Mouse (Mus musculus): ENCODE data around the gene Slc25a39.
A peak's percentile ranks its signal among the peaks of the same experiment; 100 is the strongest.
"Not testable (repeated sequence)": the region's sequence is repeated elsewhere in the genome, so short reads cannot be mapped to it uniquely, and the experiment has no call there.

Gene Slc25a39

DNA sequence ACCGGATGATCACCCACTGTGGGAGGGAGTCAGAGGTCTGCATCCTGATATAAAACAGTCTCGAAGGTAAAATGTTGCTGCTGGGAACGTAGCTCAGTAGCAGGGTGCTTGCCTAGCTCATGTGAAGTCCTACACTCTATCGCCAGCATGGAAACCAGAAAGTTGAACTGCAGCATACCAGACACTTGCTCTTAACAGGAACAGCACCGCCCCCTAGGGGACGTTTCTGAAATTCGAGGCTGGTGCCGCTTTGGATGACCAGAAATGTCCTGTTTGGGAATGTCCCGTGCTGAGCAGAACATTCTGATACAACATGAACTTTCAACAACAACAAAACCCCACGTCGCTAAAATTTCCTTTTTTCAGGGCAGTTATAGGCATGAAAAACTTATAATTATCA lies 4.0 kb upstream of the Slc25a39 start:
- no peak for DNase-seq (ENCODE audit: low read depth, low spot score)

DNA sequence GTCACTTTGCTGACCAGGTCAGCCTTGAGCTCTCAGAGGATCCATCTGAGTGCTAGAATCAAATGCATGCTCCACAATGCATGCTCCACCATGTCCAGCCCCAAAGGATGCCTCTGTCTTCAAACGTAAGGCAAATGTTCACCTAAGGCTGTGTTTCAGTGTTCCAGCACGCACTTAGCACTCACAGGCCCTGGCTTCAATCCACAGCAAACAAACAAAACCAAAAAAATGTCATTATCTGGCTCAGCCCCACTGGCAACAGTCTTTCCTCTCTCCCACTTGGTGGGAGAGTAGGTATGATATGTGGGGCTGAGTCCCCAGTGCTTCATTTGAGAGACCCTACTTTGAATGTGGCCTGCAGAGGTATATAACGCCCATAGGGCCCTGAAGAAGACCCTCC lies 3.3 kb upstream of the Slc25a39 start:
- DNase-seq (ENCODE audit: low read depth, low spot score), result no peak

DNA sequence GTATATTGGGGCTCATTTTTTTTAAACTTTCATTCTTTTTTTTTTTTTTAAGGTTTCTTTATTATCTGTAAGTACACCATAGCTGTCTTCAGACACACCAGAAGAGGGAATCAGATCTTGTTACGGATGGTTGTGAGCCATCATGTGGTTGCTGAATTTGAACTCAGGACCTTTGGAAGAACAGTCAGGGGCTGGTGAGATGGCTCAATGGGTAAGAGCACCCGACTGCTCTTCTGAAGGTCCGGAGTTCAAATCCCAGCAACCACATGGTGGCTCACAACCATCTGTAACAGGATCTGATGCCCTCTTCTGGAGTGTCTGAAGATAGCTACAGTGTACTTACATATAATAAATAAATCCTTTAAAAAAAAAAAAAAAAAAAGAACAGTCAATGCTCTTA lies 2.6 kb upstream of the Slc25a39 start:
- not testable (repeated sequence) for DNase-seq (ENCODE audit: low read depth, low spot score)

DNA sequence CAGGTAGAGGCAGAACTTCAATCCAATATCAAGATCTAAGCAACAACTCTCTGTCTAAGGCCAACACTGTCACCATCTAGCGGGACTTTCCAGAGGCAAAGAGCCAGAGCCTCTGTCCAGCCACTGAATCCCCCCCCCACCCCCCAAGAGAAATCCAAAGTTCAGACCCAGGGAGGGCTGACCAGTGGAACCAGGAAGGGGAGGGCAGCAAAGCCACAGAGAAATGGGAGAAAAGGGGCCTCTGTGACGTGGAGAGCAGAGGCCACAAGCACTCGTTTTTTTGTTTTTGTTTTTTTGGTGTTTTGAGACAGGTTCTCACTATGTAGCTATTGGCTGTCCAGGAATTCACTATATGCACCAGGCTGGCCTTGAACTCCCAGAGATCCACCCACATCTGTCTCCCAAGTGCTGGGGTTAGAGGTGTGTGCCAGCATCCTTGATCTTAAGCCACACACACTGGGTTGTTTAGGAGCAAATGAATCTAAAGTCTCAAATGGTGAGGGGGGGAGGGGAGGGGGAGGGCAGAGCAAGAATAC lies 2.1 kb upstream of the Slc25a39 start:
- DNase-seq (ENCODE audit: low read depth, low spot score), result no peak

DNA sequence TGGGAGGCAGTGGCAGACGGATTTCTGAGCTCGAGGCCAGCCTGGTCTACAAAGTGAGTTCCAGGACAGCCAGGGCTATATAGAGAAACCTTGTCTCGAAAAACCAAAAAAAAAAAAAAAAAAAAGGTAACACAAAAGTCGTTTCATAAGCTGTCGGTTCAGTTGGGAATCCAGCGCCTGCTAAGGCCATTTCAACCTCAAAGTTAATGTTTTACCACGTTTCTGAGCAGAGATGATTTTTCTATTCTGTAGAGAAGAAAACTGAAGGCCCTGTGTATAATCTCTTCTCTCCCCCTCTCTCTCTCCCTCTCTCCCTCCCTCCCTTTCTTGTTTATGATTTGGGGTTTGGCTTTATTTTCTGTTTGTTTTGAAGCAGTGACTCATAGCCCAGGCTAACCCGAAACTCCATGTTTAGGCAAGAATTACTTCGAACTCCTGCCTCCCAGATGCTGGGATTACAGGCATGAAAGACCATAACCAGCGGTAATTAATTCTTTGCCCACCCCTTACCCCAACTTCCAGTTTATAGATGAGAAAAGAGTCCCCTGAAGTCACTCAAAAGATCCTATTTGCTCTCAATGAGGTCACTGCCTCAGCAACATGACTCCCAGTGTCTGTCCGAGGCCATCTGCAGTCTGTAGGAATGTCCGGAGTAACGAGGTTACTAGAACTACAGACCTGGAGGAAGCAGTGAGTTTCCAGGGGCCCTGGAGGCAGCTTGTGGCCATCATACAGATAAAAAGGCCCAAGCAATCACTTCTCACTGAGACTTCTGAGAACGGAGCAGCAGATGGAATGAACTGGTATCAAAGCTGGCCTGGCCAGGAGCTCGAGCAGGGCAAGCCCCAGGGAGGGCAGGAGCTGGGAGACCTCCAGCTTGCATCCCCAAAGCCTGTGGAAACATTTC lies 1.4 kb upstream of the Slc25a39 start:
- DNase-seq (ENCODE audit: low read depth, low spot score), result no peak

DNA sequence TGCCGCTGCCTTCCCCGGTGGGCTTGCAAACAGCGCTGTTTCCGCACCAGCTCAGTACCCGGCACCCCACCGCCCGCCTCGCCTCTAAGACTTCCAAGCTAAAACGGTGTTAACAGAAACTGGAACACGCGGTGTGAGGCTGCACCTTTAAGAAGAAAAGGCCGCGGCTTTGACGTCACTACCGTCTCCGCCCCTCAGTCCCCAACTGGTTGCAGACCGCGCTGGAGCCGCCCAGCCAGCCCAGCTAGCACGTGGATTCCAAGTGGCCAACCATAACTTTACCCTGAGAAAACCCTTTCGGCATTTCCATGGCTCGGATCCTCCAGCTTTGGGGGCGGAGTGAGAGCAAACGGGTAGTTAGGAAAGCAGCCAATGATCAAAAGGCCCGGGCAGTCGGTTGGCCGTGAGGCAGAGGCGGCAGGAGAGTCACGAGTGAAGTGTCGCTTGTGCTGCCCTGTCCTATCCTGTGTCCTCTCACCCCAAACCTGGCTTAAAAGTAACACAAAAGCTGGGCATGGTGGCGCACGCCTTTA lies 664 bp upstream of the Slc25a39 start:
- DNase-seq (ENCODE audit: low read depth, low spot score), result peak; percentile 95

DNA sequence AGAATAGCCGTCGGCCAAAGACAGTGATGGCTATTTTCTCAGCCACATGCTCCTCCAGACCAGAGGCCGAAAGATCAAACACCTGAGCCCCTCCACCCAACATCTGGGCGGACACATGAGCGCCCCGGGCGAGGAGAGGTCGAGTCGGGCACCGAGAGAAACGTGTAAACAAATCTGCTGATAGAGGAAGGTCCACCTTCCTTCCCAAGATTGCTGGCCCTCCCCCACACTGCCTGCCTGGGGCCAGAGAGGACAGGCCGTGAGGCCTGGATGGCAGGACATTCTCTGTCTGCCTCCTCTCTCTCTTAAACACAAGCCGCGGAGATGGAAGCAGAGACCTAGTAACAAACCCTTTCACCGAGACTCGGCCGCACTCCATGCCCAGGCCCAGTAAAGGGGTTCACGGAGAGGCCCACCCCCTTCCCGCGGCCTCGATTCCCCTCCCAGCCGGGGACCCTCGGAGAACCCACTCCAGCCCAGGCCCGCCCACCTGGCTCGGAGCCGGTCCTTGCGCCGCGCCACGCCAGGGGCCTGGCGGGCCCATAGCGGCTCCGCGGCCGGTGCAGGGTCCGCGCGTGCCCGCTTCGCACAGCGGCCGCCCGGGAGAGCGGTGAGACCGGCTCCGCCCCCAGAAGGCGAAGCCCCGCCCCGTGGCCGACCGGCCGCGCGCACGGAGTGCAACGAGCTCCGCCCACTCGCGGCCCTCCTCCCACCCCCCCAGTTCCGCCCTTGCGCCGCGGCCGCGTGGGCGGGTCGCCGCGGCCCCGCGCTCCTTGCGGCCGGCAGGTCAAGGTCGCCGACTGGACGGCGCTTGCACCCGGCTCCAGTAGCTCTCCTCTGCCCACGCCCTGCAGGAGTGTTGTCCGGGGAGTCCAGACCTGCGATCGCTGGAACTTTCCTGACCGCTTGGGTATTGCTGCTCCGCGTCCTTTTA lies 579 bp downstream of the Slc25a39 start:
- DNase-seq (ENCODE audit: low read depth, low spot score), result no peak

DNA sequence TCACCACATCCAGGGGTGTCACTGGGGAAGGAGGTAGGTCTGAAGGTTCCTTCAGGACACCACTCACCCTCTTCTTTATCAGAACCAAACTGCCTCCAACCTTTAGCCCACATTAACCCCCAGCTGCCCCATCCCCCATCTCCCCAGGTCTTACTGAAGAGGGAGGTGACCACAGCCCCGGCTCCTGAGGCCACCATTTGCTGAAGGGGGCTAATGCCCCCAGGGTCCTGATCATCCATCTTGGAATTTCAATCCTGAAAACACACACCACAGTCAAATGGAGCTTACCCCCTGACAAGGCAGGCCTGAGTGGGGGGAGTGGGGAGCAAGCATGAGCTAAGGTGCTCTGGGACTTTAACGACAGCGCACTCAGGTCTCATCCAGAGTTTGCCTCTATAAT lies 1.3 kb downstream of the Slc25a39 start:
- DNase-seq (ENCODE audit: low read depth, low spot score), result no peak

DNA sequence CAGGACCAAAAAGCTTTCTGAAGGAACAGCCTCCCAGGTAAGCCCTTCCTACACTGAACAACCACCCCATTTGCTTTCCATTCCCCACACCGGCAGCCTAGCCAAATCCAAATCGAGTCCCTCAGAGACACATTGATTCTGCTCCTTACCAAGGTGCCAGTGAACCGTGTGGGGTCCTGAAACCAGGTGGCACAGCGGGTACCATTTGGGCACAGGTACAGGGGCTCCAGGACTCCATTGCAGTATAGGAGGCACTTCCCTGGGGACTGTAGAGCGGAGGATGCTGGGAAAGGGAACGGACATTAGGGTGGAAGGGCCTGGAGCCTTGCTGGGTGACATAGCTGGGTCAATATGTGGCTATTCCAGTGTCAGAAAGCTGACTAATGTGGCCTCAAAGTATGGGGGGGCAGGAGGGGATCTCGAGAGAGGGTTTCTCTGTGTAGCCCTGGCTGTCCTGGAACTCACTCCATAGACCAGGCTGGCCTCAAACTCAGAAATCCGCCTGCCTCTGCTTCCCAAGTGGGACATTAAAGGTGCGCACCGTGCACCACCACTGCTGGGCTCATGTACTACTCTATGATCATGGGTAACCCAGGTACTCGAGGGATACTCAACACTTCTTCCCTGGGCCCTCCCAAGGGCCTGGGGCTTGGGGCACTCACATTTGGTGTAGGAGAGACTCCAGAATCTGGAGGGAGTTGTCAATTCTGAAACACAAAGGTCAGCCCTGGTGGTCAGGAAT lies 2.0 kb downstream of the Slc25a39 start:
- no peak for DNase-seq (ENCODE audit: low read depth, low spot score)

DNA sequence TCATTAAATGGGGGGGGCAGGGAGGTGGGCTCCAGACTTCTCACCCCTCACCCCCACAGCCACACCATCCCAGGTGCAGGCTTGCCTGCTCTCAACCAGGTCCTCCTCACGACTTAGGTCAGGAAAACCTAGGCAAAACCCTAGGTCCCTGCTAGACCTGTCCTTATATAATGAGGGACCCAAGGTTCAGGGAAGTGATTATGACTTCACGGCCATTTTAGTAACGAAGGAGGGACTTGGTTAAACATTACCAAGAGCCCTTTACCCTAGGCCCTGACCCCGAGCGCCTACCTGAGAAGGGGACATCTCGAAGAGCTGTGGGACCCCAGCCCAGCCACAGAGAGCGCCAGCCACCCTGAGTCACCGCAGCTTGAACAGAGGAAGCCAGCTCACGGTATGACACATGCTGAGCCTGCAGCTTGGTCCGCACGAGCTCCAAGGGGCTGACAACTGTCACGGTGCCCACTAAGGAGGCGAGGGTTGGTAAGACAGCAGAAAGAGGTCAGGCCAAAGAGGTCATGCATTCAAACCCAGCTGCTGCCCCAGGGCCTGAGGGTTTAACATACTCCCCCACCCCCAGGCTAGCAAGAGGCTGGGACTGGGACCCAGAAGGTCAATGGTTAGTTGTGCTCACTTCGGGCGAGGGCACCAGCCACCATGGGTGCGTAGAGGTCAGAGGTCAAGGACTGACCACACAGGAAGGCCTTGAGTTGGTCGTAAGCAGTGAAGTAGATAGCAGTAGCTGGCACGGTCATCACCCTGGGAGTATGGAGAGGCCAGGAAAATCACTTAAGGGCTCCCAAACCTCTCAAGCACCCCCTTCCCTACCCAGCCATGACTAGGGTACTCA lies 3.4 kb downstream of the Slc25a39 start:
- DNase-seq (ENCODE audit: low read depth, low spot score), result no peak

DNA sequence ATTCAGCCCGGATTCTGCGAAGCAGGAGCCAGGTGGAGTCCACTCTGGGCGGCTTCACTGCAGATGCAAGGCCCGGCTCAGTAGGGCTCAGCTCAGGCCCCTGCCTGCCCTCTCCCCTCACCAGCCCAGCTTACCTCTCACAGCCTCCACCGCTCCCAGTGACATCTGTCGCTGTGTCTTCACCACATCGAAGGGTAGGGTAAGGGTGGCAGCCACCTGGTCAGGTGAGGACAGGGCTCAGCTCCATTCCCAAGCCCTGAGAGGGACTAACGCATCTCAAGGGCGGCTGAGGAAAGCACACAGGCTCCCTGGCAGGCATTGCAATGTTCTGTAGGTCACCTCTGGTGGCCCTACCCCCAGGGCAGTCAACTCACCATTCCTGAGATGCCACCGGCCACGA lies 4.1 kb downstream of the Slc25a39 start:
- DNase-seq (ENCODE audit: low read depth, low spot score), result no peak

DNA sequence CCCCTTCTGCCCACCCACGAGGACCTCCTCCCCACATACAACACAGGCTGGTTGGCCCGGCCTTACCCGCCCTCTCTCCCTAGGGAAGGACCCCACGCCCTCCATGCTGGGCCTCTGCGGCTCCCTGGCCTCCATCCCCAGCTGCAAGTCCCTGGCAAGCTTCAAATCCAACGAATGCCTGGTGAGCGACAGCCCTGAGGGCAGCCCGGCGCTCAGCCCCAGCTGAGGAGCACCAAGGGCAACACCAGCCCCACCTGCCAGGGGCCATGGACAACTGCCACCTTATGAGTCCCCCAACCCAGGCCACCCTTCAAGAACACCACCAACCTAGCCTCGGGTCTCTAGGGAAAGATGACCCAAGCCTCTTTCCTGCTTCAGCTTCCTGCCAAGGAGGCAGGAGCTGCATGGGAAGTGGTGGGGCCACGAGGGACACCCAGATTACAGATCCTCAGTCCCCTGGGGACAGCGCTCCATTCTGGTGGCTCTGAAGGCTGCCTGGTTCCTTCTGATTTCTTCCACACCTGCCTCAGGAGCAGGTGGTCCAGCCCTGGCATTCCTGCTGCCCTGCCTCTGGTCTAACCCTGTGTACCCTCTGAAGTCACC lies 5.7 kb downstream of the Slc25a39 start:
- no peak for DNase-seq (ENCODE audit: low read depth, low spot score)

DNA sequence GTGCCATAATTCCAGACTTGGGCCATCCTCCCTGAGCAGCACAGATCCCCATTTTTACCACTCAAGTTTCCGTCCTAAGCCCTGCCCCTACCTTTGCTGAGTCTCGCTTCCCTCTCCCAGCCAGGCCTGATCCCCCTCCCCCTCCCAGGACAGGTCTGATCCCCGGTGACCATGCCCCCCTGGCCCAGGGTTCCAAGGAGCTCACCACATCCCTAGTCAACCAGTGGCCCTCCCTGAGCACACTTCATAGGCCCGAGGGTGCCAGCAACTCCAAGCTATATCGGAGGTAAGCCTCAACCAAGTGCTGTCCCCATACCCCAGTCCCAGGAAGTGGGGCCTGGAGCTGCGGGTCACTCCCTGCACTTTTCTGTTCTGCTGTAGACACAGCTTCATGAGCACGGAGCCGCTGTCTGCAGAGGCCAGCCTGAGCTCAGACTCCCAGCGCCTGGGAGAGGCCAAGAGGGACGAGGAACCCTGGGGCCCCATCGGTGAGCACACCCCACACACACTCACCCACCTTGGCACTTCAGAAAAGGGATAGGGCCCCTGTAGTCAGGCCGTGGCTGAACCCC lies 7.1 kb downstream of the Slc25a39 start:
- no peak for DNase-seq (ENCODE audit: low read depth, low spot score)

DNA sequence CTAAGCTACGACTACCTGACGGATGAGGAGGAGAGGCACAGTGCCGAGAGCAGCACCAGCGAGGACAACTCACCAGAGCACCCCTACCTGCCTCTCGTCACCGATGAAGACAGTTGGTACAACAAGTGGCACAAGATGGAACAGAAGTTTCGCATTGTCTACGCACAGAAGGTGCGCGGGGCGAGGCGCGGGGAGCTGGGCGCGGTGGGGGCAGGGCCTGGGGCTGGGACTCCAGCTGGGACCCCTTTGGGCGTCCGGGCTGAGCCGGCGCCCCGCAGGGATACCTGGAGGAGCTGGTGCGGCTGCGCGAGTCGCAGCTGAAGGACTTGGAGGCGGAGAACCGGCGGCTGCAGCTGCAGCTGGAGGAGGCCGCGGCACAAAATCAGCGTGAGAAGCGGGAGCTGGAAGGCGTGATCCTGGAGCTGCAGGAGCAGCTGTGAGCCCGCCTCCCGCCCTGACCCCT lies 8.1 kb downstream of the Slc25a39 start:
- DNase-seq (ENCODE audit: low read depth, low spot score), result no peak

DNA sequence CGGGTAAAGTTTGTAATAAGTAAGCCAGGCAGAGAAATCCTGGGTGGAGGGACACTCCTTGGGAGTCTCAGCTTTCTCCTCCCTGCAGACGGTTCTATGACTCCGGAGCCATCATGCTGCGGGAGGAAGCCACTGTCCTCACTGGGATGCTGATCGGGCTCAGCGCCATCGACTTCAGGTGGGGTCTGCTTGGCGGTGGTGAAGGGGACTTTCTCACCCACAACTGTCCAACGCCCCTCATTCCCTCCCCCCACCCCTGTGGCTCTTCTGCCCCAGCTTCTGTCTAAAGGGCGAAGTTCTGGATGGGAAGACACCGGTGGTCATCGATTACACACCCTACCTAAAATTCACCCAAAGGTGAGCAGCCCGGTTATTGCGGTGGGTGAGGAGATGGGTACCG lies 8.6 kb downstream of the Slc25a39 start:
- DNase-seq (ENCODE audit: low read depth, low spot score), result no peak

DNA sequence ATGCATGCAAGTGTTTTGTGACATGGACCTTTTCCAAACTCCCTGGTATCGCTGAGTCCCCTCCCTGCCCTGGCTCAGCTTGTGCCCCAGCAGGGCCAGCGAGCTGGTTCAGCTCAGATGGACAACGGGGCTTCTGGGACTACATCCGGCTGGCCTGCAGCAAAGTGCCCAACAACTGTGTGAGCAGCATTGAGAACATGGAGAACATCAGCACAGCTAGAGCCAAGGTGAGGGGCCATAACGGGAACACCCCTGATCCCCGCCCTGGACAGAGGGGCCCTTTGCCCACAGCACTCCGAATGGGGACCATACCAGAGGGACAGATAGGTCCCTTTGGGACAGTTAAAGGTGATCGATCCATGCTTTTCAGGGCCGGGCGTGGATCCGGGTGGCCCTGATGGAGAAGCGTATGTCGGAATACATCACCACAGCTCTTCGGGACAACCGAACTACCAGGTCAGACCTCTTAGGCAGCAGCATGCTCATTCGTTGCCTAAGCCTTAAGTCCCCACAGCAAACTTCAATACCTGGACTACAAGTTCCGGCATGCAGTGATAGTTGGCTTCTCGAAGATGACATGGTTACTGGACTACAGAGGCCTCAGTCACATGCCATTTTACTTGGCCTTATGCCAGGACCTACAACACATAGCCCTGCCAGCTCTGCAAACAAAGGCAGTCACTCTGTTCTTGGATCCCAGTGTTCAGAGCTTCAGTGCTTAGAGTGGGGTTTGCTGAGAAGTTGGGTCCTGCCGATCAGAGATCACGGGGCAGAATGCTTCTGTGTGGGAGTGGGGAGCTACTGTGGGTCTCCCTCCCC lies 9.5 kb downstream of the Slc25a39 start:
- no peak for DNase-seq (ENCODE audit: low read depth, low spot score)

DNA sequence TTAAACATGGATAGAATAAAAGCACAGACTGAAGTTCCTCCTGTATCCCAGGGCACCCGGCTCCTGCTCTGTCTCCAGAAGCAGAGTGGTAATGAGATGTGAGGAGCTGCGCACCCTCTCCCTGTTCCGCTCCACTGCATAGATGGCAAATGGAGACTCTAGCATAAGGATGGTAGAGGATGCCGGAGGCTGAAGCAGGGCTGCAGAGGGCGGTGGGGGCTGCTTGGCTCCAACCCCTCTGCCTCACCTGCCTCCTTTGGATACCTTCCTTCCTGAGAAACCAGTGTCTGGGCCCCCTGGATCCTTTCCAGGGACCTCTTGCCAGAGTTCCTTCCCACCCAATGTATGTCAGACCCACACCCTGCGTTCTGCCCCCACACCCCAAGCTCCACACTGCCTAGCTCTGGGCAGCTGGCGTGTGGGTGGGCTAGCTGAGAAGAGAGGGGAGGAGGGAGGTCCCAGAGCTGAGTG lies 11.0 kb downstream of the Slc25a39 start:
- no peak for DNase-seq (ENCODE audit: low read depth, low spot score)

DNA sequence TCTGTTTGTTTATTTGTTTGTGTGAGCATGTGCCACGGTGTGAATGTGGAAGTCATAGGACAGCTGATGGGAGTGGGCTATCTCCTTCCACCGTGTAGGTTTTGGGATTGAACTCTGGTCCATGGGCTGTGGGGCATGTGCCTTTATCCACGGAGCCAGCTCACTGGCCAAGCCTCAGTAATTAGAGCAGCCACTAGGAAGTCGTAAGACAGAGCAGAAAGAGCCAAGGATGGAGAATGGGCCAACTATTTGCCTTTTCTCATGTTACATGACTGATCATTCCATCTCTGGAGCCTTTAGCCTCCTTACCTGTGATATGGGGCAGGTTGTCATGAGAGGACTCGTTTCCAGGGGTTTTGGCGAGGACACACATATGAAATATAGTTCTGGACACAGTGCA lies 11.5 kb downstream of the Slc25a39 start:
- no peak for DNase-seq (ENCODE audit: low read depth, low spot score)

DNA sequence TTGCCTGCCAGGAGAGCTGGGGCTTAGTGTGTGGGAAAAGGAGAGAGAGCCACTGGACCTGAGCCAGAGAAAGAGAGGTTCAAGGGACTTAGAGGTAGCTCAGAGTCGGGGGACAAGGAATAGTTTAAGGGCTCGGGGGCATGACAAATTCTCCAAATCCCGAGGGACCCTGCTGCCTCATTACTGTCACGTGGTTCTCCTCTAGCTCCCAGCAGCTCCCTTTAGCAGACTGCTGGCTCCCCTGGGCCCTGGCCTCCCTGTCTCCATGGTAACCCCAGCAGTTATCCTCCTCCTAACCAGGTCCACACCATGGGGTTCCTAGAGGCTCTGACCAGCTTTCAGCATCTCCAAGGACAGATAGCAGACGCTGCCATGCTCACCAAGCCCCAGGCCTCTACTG lies 12.5 kb downstream of the Slc25a39 start:
- DNase-seq (ENCODE audit: low read depth, low spot score), result no peak

Data from brain, embryonic 18.5 days (tissue).